Mouse (Mus musculus) forebrain, embryonic 12.5 days (tissue): ENCODE data around the gene Gipc3. TPM values are rescaled to one million over a fixed set of nuclear protein-coding genes. Genes with fewer than 3 reads are reported as not detected.

ENCODE experiments used
- ATAC-seq: fragments of 200-750 bp; cut with Nextera tagmentation; 2 replicates; pipeline ENCODE4 v1.8.0; 2017; ENCODE audit warnings: moderate TSS enrichment; ENCODE audit not compliant: low FRiP score
- H3K27ac ChIP-seq: fragments of 300-500 bp; sonication (generic); 2 replicates; pipeline ENCODE4 v1.5.1; 2016; ENCODE audit warnings: mild to moderate bottlenecking
- H3K27me3 ChIP-seq: fragments of 300-500 bp; sonication (generic); 2 replicates; pipeline ENCODE4 v1.6.1; 2016; ENCODE audit warnings: mild to moderate bottlenecking
- H3K36me3 ChIP-seq: fragments of 300-500 bp; sonication (generic); replicated peaks from 2 replicates; pipeline ENCODE4 v1.6.1; 2016; ENCODE audit warnings: mild to moderate bottlenecking
- H3K4me1 ChIP-seq: fragments of 300-500 bp; sonication (generic); 2 replicates; pipeline ENCODE4 v1.6.1; 2016
- H3K4me2 ChIP-seq: fragments of 300-500 bp; sonication (generic); 2 replicates; pipeline ENCODE4 v1.6.1; 2016; ENCODE audit warnings: mild to moderate bottlenecking, moderate library complexity
- H3K4me3 ChIP-seq: fragments of 300-500 bp; sonication (generic); replicated peaks from 2 replicates; pipeline ENCODE4 v1.5.1; 2016; ENCODE audit warnings: mild to moderate bottlenecking
- H3K9ac ChIP-seq: fragments of 300-500 bp; sonication (generic); 2 replicates; pipeline ENCODE4 v1.6.1; 2016; ENCODE audit warnings: mild to moderate bottlenecking
- H3K9me3 ChIP-seq: fragments of 300-500 bp; sonication (generic); 2 replicates; pipeline ENCODE4 v1.6.1; 2016
- WGBS: fragments of 180-500 bp; shearing (Covaris S2); methylation state at CpG from one replicate; pipeline ENCODE4 v1.1.7; 2016; 5-methylcytosine and 5-hydroxymethylcytosine counted together
- polyA plus RNA-seq: library from polyadenylated mRNA; unstranded; fragments of >200 nt; fragmentation: Nextera tagmentation; extraction: Ambion mirVana; gene quantifications from 2 replicates; pipeline ENCODE4 v1.2.1, GENCODE M21; 2016

Gipc3 gene
- polyA plus RNA-seq, 1 experiment from 2014 or later = not detected

- no peak overlapping the region for H3K9ac ChIP-seq
- no peaks in the 10 kb centered on the region for H3K9me3 ChIP-seq
- H3K4me1 ChIP-seq = peaks cover 3% of the 10 kb centered on the region
- H3K27ac ChIP-seq = no peak overlapping the region
- no peak overlapping the region for H3K4me2 ChIP-seq
- ATAC-seq = no peak
- H3K27me3 ChIP-seq = peaks cover 60% of the 10 kb centered on the region
- no peaks in the 10 kb centered on the region for H3K36me3 ChIP-seq
- no peak overlapping the region for H3K4me3 ChIP-seq
- WGBS = 94% methylated on average over 4 of the region's 4 CpGs
Measured at GRCm38 (mm10) chr10:81336558-81336957, 6.5 kb downstream of the Gipc3 start.

GRCm38 (mm10) chr10:81335393-81336340, 7.4 kb downstream of the Gipc3 start:
- ATAC-seq = no peak
- Histone ChIP-seq H3K36me3 (no peaks in the 10 kb centered on the region), H3K9ac (no peak overlapping the region), H3K4me1 (peaks cover 3% of the 10 kb centered on the region), H3K27ac (no peak overlapping the region), H3K4me2 (no peak overlapping the region), H3K9me3 (no peaks in the 10 kb centered on the region), H3K27me3 (peaks cover 52% of the 10 kb centered on the region), H3K4me3 (no peak overlapping the region)
- 48% methylated on average over 17 of the region's 19 CpGs for WGBS

GRCm38 (mm10) chr10:81334324-81334723, 8.7 kb downstream of the Gipc3 start:
- H3K9me3 ChIP-seq = no peaks in the 10 kb centered on the region
- no peaks in the 10 kb centered on the region for H3K36me3 ChIP-seq
- H3K4me1 ChIP-seq = peaks cover 3% of the 10 kb centered on the region
- H3K9ac ChIP-seq = no peak overlapping the region
- H3K27ac ChIP-seq = no peak overlapping the region
- H3K4me2 ChIP-seq = no peak overlapping the region
- no peak for ATAC-seq
- 61% methylated on average over 11 of the region's 11 CpGs for WGBS
- peaks cover 45% of the 10 kb centered on the region for H3K27me3 ChIP-seq
- no peak overlapping the region for H3K4me3 ChIP-seq

GRCm38 (mm10) chr10:81332277-81332676, 10.8 kb downstream of the Gipc3 start:
- 18% methylated on average over 29 of the region's 29 CpGs for WGBS
- H3K36me3 ChIP-seq = peaks cover 4% of the 10 kb centered on the region
- H3K9me3 ChIP-seq = no peaks in the 10 kb centered on the region
- H3K27ac ChIP-seq = no peak overlapping the region
- H3K9ac ChIP-seq = no peak overlapping the region
- H3K4me2 ChIP-seq = peak overlapping the region; percentile 17; the same call in 1 of the 2 replicates
- no peak overlapping the region for H3K4me3 ChIP-seq
- peaks cover 3% of the 10 kb centered on the region for H3K4me1 ChIP-seq
- peaks cover 31% of the 10 kb centered on the region for H3K27me3 ChIP-seq
- ATAC-seq = no peak

- Histone ChIP-seq H3K9ac (no peak overlapping the region), H3K27me3 (peaks cover 31% of the 10 kb centered on the region), H3K4me2 (no peak overlapping the region), H3K4me3 (no peak overlapping the region), H3K27ac (no peak overlapping the region), H3K9me3 (no peaks in the 10 kb centered on the region), H3K4me1 (peaks cover 3% of the 10 kb centered on the region; the same call in 1 of the 2 replicates), H3K36me3 (peaks cover 27% of the 10 kb centered on the region)
- ATAC-seq = no peak
- WGBS = 75% methylated on average over 4 of the region's 4 CpGs
Measured at GRCm38 (mm10) chr10:81330007-81330406, 13.1 kb downstream of the Gipc3 start.

GRCm38 (mm10) chr10:81329194-81329975, 13.7 kb downstream of the Gipc3 start:
- peaks cover 3% of the 10 kb centered on the region; the same call in 1 of the 2 replicates for H3K4me1 ChIP-seq
- no peak for ATAC-seq

GRCm38 (mm10) chr10:81328386-81328785, 14.7 kb downstream of the Gipc3 start, which contains the start of gene Tbxa2r:
Tbxa2r (plus strand) TSS chr10:81328731.
- Histone ChIP-seq H3K36me3 (peaks cover 43% of the 10 kb centered on the region), H3K4me3 (no peak within 1 kb of the TSS), H3K4me1 (peaks cover 3% of the 10 kb centered on the region; the same call in 1 of the 2 replicates), H3K27me3 (peaks cover 20% of the 10 kb centered on the region), H3K9ac (peak within 1 kb of the TSS; percentile 21; the same call in 1 of the 2 replicates), H3K27ac (no peak within 1 kb of the TSS), H3K9me3 (no peaks in the 10 kb centered on the region), H3K4me2 (no peak within 1 kb of the TSS)
- 18% methylated on average over 10 of the region's 10 CpGs for WGBS
- no peak for ATAC-seq

More at GRCm38 (mm10) chr10:81329194-81329975, 13.7 kb downstream of the Gipc3 start:
- Histone ChIP-seq H3K9ac (peak overlapping the region; percentile 21; the same call in 1 of the 2 replicates), H3K36me3 (peaks cover 33% of the 10 kb centered on the region), H3K4me3 (no peak overlapping the region), H3K4me2 (no peak overlapping the region), H3K27ac (no peak overlapping the region), H3K9me3 (no peaks in the 10 kb centered on the region), H3K27me3 (peaks cover 25% of the 10 kb centered on the region)
- 80% methylated on average over 10 of the region's 10 CpGs for WGBS

- Histone ChIP-seq H3K27me3 (peaks cover 16% of the 10 kb centered on the region), H3K4me3 (no peak overlapping the region), H3K27ac (no peak overlapping the region), H3K9me3 (no peaks in the 10 kb centered on the region), H3K36me3 (peaks cover 47% of the 10 kb centered on the region), H3K4me1 (peaks cover 3% of the 10 kb centered on the region; the same call in 1 of the 2 replicates), H3K9ac (no peak overlapping the region), H3K4me2 (no peak overlapping the region)
- WGBS = 62% methylated on average over 2 of the region's 2 CpGs
- no peak for ATAC-seq
Measured at GRCm38 (mm10) chr10:81327959-81328358, 15.1 kb downstream of the Gipc3 start.

GRCm38 (mm10) chr10:81326858-81327257, 16.2 kb downstream of the Gipc3 start:
- peaks cover 5% of the 10 kb centered on the region for H3K27me3 ChIP-seq
- peaks cover 8% of the 10 kb centered on the region for H3K4me1 ChIP-seq
- no peak overlapping the region for H3K4me3 ChIP-seq
- ATAC-seq = no peak
- 0 out of 2 replicates have a peak overlapping the region, but pooled peaks have one; percentile 13 for H3K27ac ChIP-seq
- no peak overlapping the region for H3K4me2 ChIP-seq
- H3K36me3 ChIP-seq = peaks cover 56% of the 10 kb centered on the region
- H3K9me3 ChIP-seq = no peaks in the 10 kb centered on the region
- WGBS = 86% methylated on average over 6 of the region's 6 CpGs
- no peak overlapping the region for H3K9ac ChIP-seq

- H3K9me3 ChIP-seq = no peaks in the 10 kb centered on the region
- H3K27me3 ChIP-seq = no peaks in the 10 kb centered on the region
- no peak overlapping the region for H3K9ac ChIP-seq
- H3K36me3 ChIP-seq = peaks cover 56% of the 10 kb centered on the region
- H3K4me2 ChIP-seq = no peak overlapping the region
- H3K4me3 ChIP-seq = no peak overlapping the region
- WGBS = 94% methylated on average over 18 of the region's 18 CpGs
- no peak overlapping the region for H3K27ac ChIP-seq
- no peak for ATAC-seq
- H3K4me1 ChIP-seq = peaks cover 12% of the 10 kb centered on the region
Measured at GRCm38 (mm10) chr10:81325781-81326180, 17.3 kb downstream of the Gipc3 start.

- H3K27ac ChIP-seq = no peak overlapping the region
- no peak overlapping the region for H3K4me3 ChIP-seq
- peaks cover 12% of the 10 kb centered on the region for H3K4me1 ChIP-seq
- ATAC-seq = no peak
- H3K4me2 ChIP-seq = no peak overlapping the region
- H3K36me3 ChIP-seq = peaks cover 56% of the 10 kb centered on the region
- H3K27me3 ChIP-seq = no peaks in the 10 kb centered on the region
- no peaks in the 10 kb centered on the region for H3K9me3 ChIP-seq
- WGBS = 96% methylated on average over 21 of the region's 21 CpGs
- H3K9ac ChIP-seq = no peak overlapping the region
Measured at GRCm38 (mm10) chr10:81325176-81325575, 17.9 kb downstream of the Gipc3 start.
